ENCODE assay signal across 8 mouse cellular contexts in the genomic region with DNA sequence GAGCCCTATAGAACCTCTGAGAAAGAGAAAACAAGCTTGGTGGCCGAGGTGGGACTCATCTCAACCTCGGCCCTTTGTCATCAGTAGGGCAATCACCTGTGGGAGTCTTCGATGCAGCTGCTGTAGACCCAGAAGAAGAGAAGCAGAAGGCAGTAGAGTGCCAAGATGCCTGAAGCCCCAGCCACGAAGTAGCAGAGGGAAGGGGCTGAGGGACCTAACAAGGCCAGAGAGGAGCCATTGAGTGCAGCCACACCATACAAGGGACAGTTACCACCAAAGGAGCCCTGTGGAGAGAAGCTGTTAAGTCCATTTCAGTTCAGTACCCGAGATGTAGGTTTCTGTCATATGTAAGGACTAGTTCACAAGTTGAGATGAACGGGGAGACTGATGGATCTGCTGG. TPM values are rescaled to one million over a fixed set of nuclear protein-coding genes. Genes with fewer than 3 reads are reported as not detected.
DNase-seq lines count a peak whose midpoint lies in the region; ATAC-seq and TF ChIP-seq lines count a peak whose summit lies in the region.

No protein-coding gene starts in this region.

- TF ChIP-seq CTCF in G1E (IDR thresholded peaks at IDR 0.05; ENCODE audit: low read depth, low read length) = no peak

- no peak for ATAC-seq in heart, embryonic 14.5 days (ENCODE audit: insufficient number of reproducible peaks, insufficient read depth, low FRiP score, low read depth)
- no peak for ATAC-seq in G1E (ENCODE audit: extremely low read depth, insufficient number of reproducible peaks, low FRiP score, poor library complexity, severe bottlenecking)
- no peak for ATAC-seq in heart, embryonic 16.5 days (replicated peaks; ENCODE audit: extremely low read depth, insufficient read depth, low FRiP score)
- no peak for ATAC-seq in monocyte, adult 5-6 weeks (replicated peaks; ENCODE audit: insufficient number of reproducible peaks, low FRiP score, low TSS enrichment, poor library complexity, severe bottlenecking)

- H3K36me3 ChIP-seq in heart, embryonic 14.5 days (ENCODE audit: control insufficient read depth, insufficient read depth, low read length) = peaks cover 53% of the 10 kb centered on the region
- H3K36me3 ChIP-seq in G1E (replicated peaks) = peaks cover 70% of the 10 kb centered on the region
- H3K36me3 ChIP-seq in heart, embryonic 16.5 days (ENCODE audit: control insufficient read depth, insufficient read depth) = peaks cover 24% of the 10 kb centered on the region
- H3K36me3 ChIP-seq in midbrain, embryonic 10.5 days = peaks cover 56% of the 10 kb centered on the region

- no peaks in the 10 kb centered on the region for H3K27me3 ChIP-seq in heart, embryonic 14.5 days (ENCODE audit: control insufficient read depth, insufficient read depth, low read length)
- no peaks in the 10 kb centered on the region for H3K27me3 ChIP-seq in G1E (ENCODE audit: insufficient read depth, low read length)
- H3K27me3 ChIP-seq in heart, embryonic 16.5 days (ENCODE audit: control insufficient read depth, insufficient read depth, low read length) = no peaks in the 10 kb centered on the region
- no peaks in the 10 kb centered on the region for H3K27me3 ChIP-seq in midbrain, embryonic 10.5 days (ENCODE audit: low read depth, poor library complexity, severe bottlenecking)

- peak overlapping the region; percentile 98 for H3K4me2 ChIP-seq in heart, embryonic 14.5 days (ENCODE audit: low read length)
- H3K4me2 ChIP-seq in heart, embryonic 16.5 days (ENCODE audit: low read depth, low read length) = peak overlapping the region; percentile 79

- H3K4me1 ChIP-seq in heart, embryonic 14.5 days (ENCODE audit: control insufficient read depth in 2 of 2, insufficient read depth in 2 of 2, low read length in 2 of 2) = peaks cover 12 to 23% of the 10 kb centered on the region in 2 experiments
- peaks cover 51% of the 10 kb centered on the region for H3K4me1 ChIP-seq in G1E (ENCODE audit: insufficient read depth, low read depth, low read length)
- H3K4me1 ChIP-seq in heart, embryonic 16.5 days (ENCODE audit: control insufficient read depth, insufficient read depth, low read length) = peaks cover 26% of the 10 kb centered on the region
- peaks cover 49% of the 10 kb centered on the region for H3K4me1 ChIP-seq in midbrain, embryonic 10.5 days

- H3K9me3 ChIP-seq in heart, embryonic 14.5 days (ENCODE audit: control insufficient read depth, low read length) = no peaks in the 10 kb centered on the region
- H3K9me3 ChIP-seq in G1E (replicated peaks) = no peaks in the 10 kb centered on the region
- H3K9me3 ChIP-seq in heart, embryonic 16.5 days (replicated peaks; ENCODE audit: control insufficient read depth, low read length) = no peaks in the 10 kb centered on the region
- H3K9me3 ChIP-seq in midbrain, embryonic 10.5 days (replicated peaks) = no peaks in the 10 kb centered on the region

- H3K27ac ChIP-seq in heart, embryonic 14.5 days (replicated peaks in 1 of 2; ENCODE audit: control insufficient read depth in 1 of 2, insufficient read depth in 1 of 2, low read depth in 2 of 2, low read length in 2 of 2) = peak overlapping the region; percentile 14 to 46; a peak in 2 of 4 replicates
- no peak overlapping the region; the same call in 1 of the 2 replicates for H3K27ac ChIP-seq in heart, embryonic 16.5 days (ENCODE audit: low read length)
- peak overlapping the region; percentile 98 for H3K27ac ChIP-seq in midbrain, embryonic 10.5 days (replicated peaks)

- intact Hi-C loops in heart, postnatal 10 days (cut with DNase I) = no loop called here

- H3K4me3 ChIP-seq in heart, embryonic 14.5 days (ENCODE audit: control insufficient read depth in 1 of 2, insufficient read depth in 1 of 2, low read depth in 1 of 2, low read length in 2 of 2) = peak overlapping the region; percentile 15 to 85
- H3K4me3 ChIP-seq in G1E (ENCODE audit: low read depth, low read length) = peak overlapping the region; percentile 85
- peak overlapping the region; percentile 92 for H3K4me3 ChIP-seq in heart, embryonic 16.5 days (ENCODE audit: low read length)
- peak overlapping the region; percentile 89 for H3K4me3 ChIP-seq in midbrain, embryonic 10.5 days

- no peak for DNase-seq in heart, postnatal 10 days
- DNase-seq in G1E (ENCODE audit: low spot score) = no peak
- DNase-seq in midbrain, embryonic 10.5 days (ENCODE audit: low spot score) = peak; percentile 14
- no peak for DNase-seq in urinary bladder, adult 2 months (ENCODE audit: low spot score)
- no peak for DNase-seq in adrenal gland, adult 18-20 months (ENCODE audit: low spot score in 2 of 2)

- WGBS in heart, embryonic 14.5 days = 44% methylated on average over 6 of the region's 6 CpGs
- WGBS in heart, embryonic 16.5 days = 47% methylated on average over 6 of the region's 6 CpGs
- 66% methylated on average over 6 of the region's 6 CpGs for WGBS in midbrain, embryonic 10.5 days

- H3K9ac ChIP-seq in heart, embryonic 14.5 days (ENCODE audit: low read length) = peak overlapping the region; percentile 95
- peak overlapping the region; percentile 98 for H3K9ac ChIP-seq in heart, embryonic 16.5 days (ENCODE audit: low read length)

RNA-seq across cellular contexts. Expression of a gene that starts 0.9 kb away (rescaled TPM):
- 59.0 and 69.7 TPM in 2 replicates for polyA plus RNA-seq in heart, embryonic 14.5 days (2014; fragmentation: Nextera tagmentation; extraction: Ambion mirVana)
- 10 to 100 TPM; 13.9 to 22.5 TPM for total RNA-seq in heart, postnatal 10 days (2021)
- 138 and 153 TPM in 2 replicates for total RNA-seq in G1E (2014; fragmentation: Nextera tagmentation)
- total RNA-seq in G1E (2017) = 96.6 and 102 TPM in 2 replicates
- polyA plus RNA-seq in G1E (2012) = 90.2 and 102 TPM in 2 replicates
- 57.1 and 60.9 TPM in 2 replicates for polyA plus RNA-seq in heart, embryonic 16.5 days (2015; fragmentation: Nextera tagmentation; extraction: Ambion mirVana)
- 50.0 and 55.2 TPM in 2 replicates for polyA plus RNA-seq in midbrain, embryonic 10.5 days (2016; fragmentation: Nextera tagmentation; extraction: Ambion mirVana)
- 86.6 to 115 TPM (median 101 TPM) in 3 replicates for total RNA-seq in monocyte, adult 5-6 weeks (2017)
- 56.9 and 88.4 TPM in 2 replicates for polyA plus RNA-seq in urinary bladder, adult 2 months (2012; rRNA removed)
- total RNA-seq in adrenal gland, adult 18-20 months (2021) = 10 to 100 TPM; 41.4 to 51.7 TPM

RNA-seq across cellular contexts. Expression of a gene that starts 2.6 kb away (rescaled TPM):
- polyA plus RNA-seq in heart, embryonic 14.5 days (2014; fragmentation: Nextera tagmentation; extraction: Ambion mirVana) = 167 and 196 TPM in 2 replicates
- total RNA-seq in heart, postnatal 10 days (2021) = 100 to 1,000 TPM; 115 to 133 TPM
- 8.2 and 16.3 TPM in 2 replicates for total RNA-seq in G1E (2014; fragmentation: Nextera tagmentation)
- total RNA-seq in G1E (2017) = 3.2 and 4.0 TPM in 2 replicates
- 6.1 and 8.7 TPM in 2 replicates for polyA plus RNA-seq in G1E (2012)
- polyA plus RNA-seq in heart, embryonic 16.5 days (2015; fragmentation: Nextera tagmentation; extraction: Ambion mirVana) = 138 and 158 TPM in 2 replicates
- 189 and 205 TPM in 2 replicates for polyA plus RNA-seq in midbrain, embryonic 10.5 days (2016; fragmentation: Nextera tagmentation; extraction: Ambion mirVana)
- total RNA-seq in monocyte, adult 5-6 weeks (2017) = 10.2 to 19.0 TPM (median 12.6 TPM) in 3 replicates
- polyA plus RNA-seq in urinary bladder, adult 2 months (2012; rRNA removed) = 97.8 and 112 TPM in 2 replicates
- total RNA-seq in adrenal gland, adult 18-20 months (2021) = 100 to 1,000 TPM; 114 to 116 TPM

RNA-seq across cellular contexts. Expression of a gene that starts 12.8 kb away (rescaled TPM):
- polyA plus RNA-seq in heart, embryonic 14.5 days (2014; fragmentation: Nextera tagmentation; extraction: Ambion mirVana) = 10.8 and 10.9 TPM in 2 replicates
- total RNA-seq in heart, postnatal 10 days (2021) = 10 to 100 TPM in 1 of 2 experiments, 1 to 10 TPM in 1; 9.5 to 10.2 TPM
- total RNA-seq in G1E (2014; fragmentation: Nextera tagmentation) (14.4 and 17.5 TPM in 2 replicates), G1E (2017) (17.0 and 21.0 TPM in 2 replicates)
- polyA plus RNA-seq in G1E (2012) = 33.4 and 34.4 TPM in 2 replicates
- 17.4 and 19.3 TPM in 2 replicates for polyA plus RNA-seq in heart, embryonic 16.5 days (2015; fragmentation: Nextera tagmentation; extraction: Ambion mirVana)
- polyA plus RNA-seq in midbrain, embryonic 10.5 days (2016; fragmentation: Nextera tagmentation; extraction: Ambion mirVana) = 47.5 and 47.6 TPM in 2 replicates
- 2.0 to 11.4 TPM (median 4.5 TPM) in 3 replicates for total RNA-seq in monocyte, adult 5-6 weeks (2017)
- polyA plus RNA-seq in urinary bladder, adult 2 months (2012; rRNA removed) = 7.7 and 8.4 TPM in 2 replicates
- total RNA-seq in adrenal gland, adult 18-20 months (2021) = 10 to 100 TPM; 11.3 to 12.2 TPM

RNA-seq across cellular contexts. Expression of a gene that starts 16.5 kb away (rescaled TPM):
- polyA plus RNA-seq in heart, embryonic 14.5 days (2014; fragmentation: Nextera tagmentation; extraction: Ambion mirVana) = 101 and 105 TPM in 2 replicates
- 10 to 100 TPM; 61.7 to 67.6 TPM for total RNA-seq in heart, postnatal 10 days (2021)
- 445 and 456 TPM in 2 replicates for total RNA-seq in G1E (2014; fragmentation: Nextera tagmentation)
- 175 and 184 TPM in 2 replicates for total RNA-seq in G1E (2017)
- 35.9 and 39.7 TPM in 2 replicates for polyA plus RNA-seq in G1E (2012)
- polyA plus RNA-seq in heart, embryonic 16.5 days (2015; fragmentation: Nextera tagmentation; extraction: Ambion mirVana) = 134 and 145 TPM in 2 replicates
- polyA plus RNA-seq in midbrain, embryonic 10.5 days (2016; fragmentation: Nextera tagmentation; extraction: Ambion mirVana) = 253 and 282 TPM in 2 replicates
- 85.6 to 138 TPM (median 127 TPM) in 3 replicates for total RNA-seq in monocyte, adult 5-6 weeks (2017)
- 196 and 275 TPM in 2 replicates for polyA plus RNA-seq in urinary bladder, adult 2 months (2012; rRNA removed)
- 100 to 1,000 TPM; 127 to 144 TPM for total RNA-seq in adrenal gland, adult 18-20 months (2021)

RNA-seq across cellular contexts. Expression of a gene that starts 25.0 kb away (rescaled TPM):
- polyA plus RNA-seq in heart, embryonic 14.5 days (2014; fragmentation: Nextera tagmentation; extraction: Ambion mirVana) = 128 and 146 TPM in 2 replicates
- 10 to 100 TPM; 72.7 to 76.0 TPM for total RNA-seq in heart, postnatal 10 days (2021)
- total RNA-seq in G1E (2014; fragmentation: Nextera tagmentation) (112 and 137 TPM in 2 replicates), G1E (2017) (104 and 122 TPM in 2 replicates)
- polyA plus RNA-seq in G1E (2012) = 6.8 and 9.8 TPM in 2 replicates
- 126 and 128 TPM in 2 replicates for polyA plus RNA-seq in heart, embryonic 16.5 days (2015; fragmentation: Nextera tagmentation; extraction: Ambion mirVana)
- 169 and 176 TPM in 2 replicates for polyA plus RNA-seq in midbrain, embryonic 10.5 days (2016; fragmentation: Nextera tagmentation; extraction: Ambion mirVana)
- total RNA-seq in monocyte, adult 5-6 weeks (2017) = 31.6 to 48.4 TPM (median 47.3 TPM) in 3 replicates
- 63.3 and 81.5 TPM in 2 replicates for polyA plus RNA-seq in urinary bladder, adult 2 months (2012; rRNA removed)
- total RNA-seq in adrenal gland, adult 18-20 months (2021) = 10 to 100 TPM; 81.3 to 97.9 TPM

Comparison
In these comparisons a context has a peak if more than half of its experiments do, and no peak if none do; other contexts are left out.
1. RNA of a gene that starts 2.6 kb away (polyA plus RNA-seq): 189 to 205 TPM in midbrain, embryonic 10.5 days, 167 to 196 TPM in heart, embryonic 14.5 days, 138 to 158 TPM in heart, embryonic 16.5 days and 97.8 to 112 TPM in urinary bladder, adult 2 months; 6.1 to 8.7 TPM in G1E; every median in the first group is over 10 times any median in the second.
2. Peak in every context shown above with its lines, with median percentiles within 50 percentile points of each other: H3K4me3 ChIP-seq.